Mouse (Mus musculus) spleen, postnatal 0 days (tissue): ENCODE results near the gene Wfdc5. TPM values are rescaled to one million over a fixed set of nuclear protein-coding genes. Genes with fewer than 3 reads are reported as not detected.

Experiments
- polyA plus RNA-seq: library from polyadenylated mRNA; unstranded; fragments of >200 nt; fragmentation: Nextera tagmentation; extraction: Ambion mirVana; gene quantifications from 2 replicates; pipeline ENCODE4 v1.2.1, GENCODE M21; 2015

Gene Wfdc5
- polyA plus RNA-seq, result not detected in 2 replicates

GRCm38 (mm10) chr2:164182692-164183255 is at the start of gene Wfdc5:
Gene Wfdc5 (minus strand): TSS chr2:164182742.

DNA sequence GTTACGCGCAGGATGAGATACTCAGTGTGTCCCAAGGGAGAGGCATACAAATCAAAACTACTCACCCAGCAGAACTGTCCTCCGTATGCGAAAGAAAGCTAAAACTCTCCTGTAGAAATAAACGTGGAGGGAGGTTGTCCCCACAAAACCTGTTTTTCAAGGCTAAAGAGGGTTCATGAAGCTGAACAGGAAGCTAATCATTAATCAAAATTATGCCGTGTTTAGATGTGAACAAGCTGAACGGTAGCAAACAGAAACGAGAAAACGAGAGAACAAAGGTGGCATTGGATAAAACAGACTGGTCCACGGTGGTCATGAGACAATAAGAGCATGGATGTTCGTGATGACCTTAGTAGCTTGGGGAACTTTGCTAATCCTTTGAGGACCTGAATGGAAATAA is 39.0 kb upstream of the Wfdc5 start, which contains the start of gene Wfdc15b:
Gene Wfdc15b (minus strand): TSS at position 139 of the 400 bp plus-strand sequence.

GRCm38 (mm10) chr2:164199626-164200327 is 17.2 kb upstream of the Wfdc5 start, which contains the start of gene Wfdc15a:
Gene Wfdc15a (minus strand): TSS chr2:164200130.

GRCm38 (mm10) chr2:164190576-164190975 is 8.0 kb upstream of the Wfdc5 start, which contains the start of gene Wfdc12:
Gene Wfdc12 (minus strand): TSS chr2:164190608.

DNA sequence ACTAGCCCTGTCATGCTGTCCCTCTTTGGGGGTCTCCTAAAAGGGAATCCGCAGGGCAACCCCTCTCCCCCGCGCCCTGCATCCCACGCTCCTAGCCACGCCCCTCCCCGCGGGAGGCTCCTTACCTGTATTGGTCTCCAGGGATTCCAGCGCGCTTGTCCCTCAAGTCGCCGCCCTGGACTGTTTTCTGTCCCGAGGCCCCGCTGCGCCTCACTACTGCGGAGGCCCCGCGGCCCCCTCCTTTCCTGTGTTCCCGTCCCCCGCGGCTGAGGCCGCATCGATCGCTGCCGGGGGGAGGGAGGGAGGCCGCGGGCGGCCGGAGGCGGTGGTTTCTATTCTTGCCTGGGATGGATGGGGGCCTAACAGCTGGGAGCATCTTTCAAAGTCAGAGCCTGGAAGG is 11.6 kb downstream of the Wfdc5 start, which contains the start of gene Kcns1:
Gene Kcns1 (minus strand): TSS at position 212 of the 400 bp plus-strand sequence.

Other genes with a start within 250 kb of the Wfdc5 start
- gene Ywhab, start 187.8 kb downstream of the Wfdc5 start, polyA plus RNA-seq, result 132 and 147 TPM in 2 replicates
- 1.3 and 2.5 TPM in 2 replicates for gene Pabpc1l, start 157.3 kb downstream of the Wfdc5 start, polyA plus RNA-seq
- 20.1 and 20.5 TPM in 2 replicates for gene Stk4, start 112.4 kb downstream of the Wfdc5 start, polyA plus RNA-seq
- gene Tomm34, start 111.6 kb downstream of the Wfdc5 start, polyA plus RNA-seq, result 30.8 and 36.3 TPM in 2 replicates
- not detected in 2 replicates for gene Kcns1, start 11.6 kb downstream of the Wfdc5 start, polyA plus RNA-seq
- gene Wfdc12, start 7.9 kb upstream of the Wfdc5 start, polyA plus RNA-seq, result not detected in 2 replicates
- not detected in 2 replicates for gene Wfdc15a, start 17.4 kb upstream of the Wfdc5 start, polyA plus RNA-seq
- 0.73 TPM in 1 of 2 replicates, not detected in the other for gene Wfdc15b, start 38.9 kb upstream of the Wfdc5 start, polyA plus RNA-seq
- gene Svs2, start 55.7 kb upstream of the Wfdc5 start, polyA plus RNA-seq, result not detected in 2 replicates
- gene Svs3b, start 73.9 kb upstream of the Wfdc5 start, polyA plus RNA-seq, result not detected in 2 replicates
- gene Svs4, start 95.7 kb upstream of the Wfdc5 start, polyA plus RNA-seq, result not detected in 2 replicates
- not detected in 2 replicates for gene Svs3a, start 106.5 kb upstream of the Wfdc5 start, polyA plus RNA-seq
- gene Svs6, start 134.0 kb upstream of the Wfdc5 start, polyA plus RNA-seq, result not detected in 2 replicates
- not detected in 2 replicates for gene Svs5, start 150.0 kb upstream of the Wfdc5 start, polyA plus RNA-seq
- 246 and 289 TPM in 2 replicates for gene Slpi, start 206.4 kb upstream of the Wfdc5 start, polyA plus RNA-seq
- 0.42 and 0.73 TPM in 2 replicates for gene Rbpjl, start 220.4 kb upstream of the Wfdc5 start, polyA plus RNA-seq
- 0.54 and 1.1 TPM in 2 replicates for gene Matn4, start 222.4 kb upstream of the Wfdc5 start, polyA plus RNA-seq